8 mouse cellular contexts compared by ENCODE assay signal in the genomic region with DNA sequence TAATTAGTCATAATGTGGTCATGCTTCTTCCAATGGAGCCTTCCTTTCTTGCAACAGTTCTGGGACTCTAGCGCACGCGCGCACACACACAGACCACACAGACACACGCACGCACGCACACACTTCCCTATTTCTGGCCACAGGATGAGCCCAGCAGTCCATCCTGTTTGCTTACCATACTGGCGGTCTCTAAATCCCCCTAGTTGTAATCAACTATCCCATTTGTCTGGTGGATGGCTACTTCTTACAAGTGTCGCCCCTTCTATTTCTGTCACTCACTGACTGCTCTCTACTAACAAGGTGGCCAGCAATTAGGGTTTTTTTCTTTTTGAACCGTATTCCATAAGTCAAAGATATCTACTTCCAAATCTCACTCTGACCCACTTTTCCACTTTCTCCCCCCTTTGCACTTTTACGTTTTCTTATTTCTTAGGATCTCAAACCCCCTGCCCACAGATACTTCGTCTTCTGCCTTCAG. TPM values are rescaled to one million over a fixed set of nuclear protein-coding genes. Genes with fewer than 3 reads are reported as not detected.
DNase-seq lines count a peak whose midpoint lies in the region; ATAC-seq and TF ChIP-seq lines count a peak whose summit lies in the region.

No protein-coding gene starts in this region.

- peaks cover 22% of the 10 kb centered on the region for H3K4me1 ChIP-seq in bone marrow macrophage, adult 2 months (ENCODE audit: control insufficient read depth, insufficient read depth, low read length)
- peaks cover 6% of the 10 kb centered on the region for H3K4me1 ChIP-seq in heart, adult 2 months (ENCODE audit: control insufficient read depth, insufficient read depth, low read length)
- H3K4me1 ChIP-seq in kidney, embryonic 14.5 days (ENCODE audit: control insufficient read depth, insufficient read depth, low read length), result peaks cover 18% of the 10 kb centered on the region
- peaks cover 35% of the 10 kb centered on the region for H3K4me1 ChIP-seq in liver, embryonic 16.5 days (ENCODE audit: control insufficient read depth, low read depth, low read length)
- H3K4me1 ChIP-seq in neural tube, embryonic 13.5 days (replicated peaks), result peaks cover 31% of the 10 kb centered on the region

- H3K36me3 ChIP-seq in heart, adult 2 months (ENCODE audit: control insufficient read depth, insufficient read depth, low read length), result no peaks in the 10 kb centered on the region
- H3K36me3 ChIP-seq in kidney, embryonic 14.5 days (ENCODE audit: control insufficient read depth, insufficient read depth, low read length), result no peaks in the 10 kb centered on the region
- no peaks in the 10 kb centered on the region for H3K36me3 ChIP-seq in liver, embryonic 16.5 days (ENCODE audit: control insufficient read depth, insufficient read depth)
- no peaks in the 10 kb centered on the region for H3K36me3 ChIP-seq in neural tube, embryonic 13.5 days

- peak overlapping the region; percentile 96 for H3K27ac ChIP-seq in bone marrow macrophage, adult 2 months (ENCODE audit: insufficient read depth, low read depth, low read length)
- H3K27ac ChIP-seq in heart, adult 2 months, result peak overlapping the region; percentile 85
- peak overlapping the region; percentile 96; the same call in 1 of the 2 replicates for H3K27ac ChIP-seq in kidney, embryonic 14.5 days (ENCODE audit: low read depth, low read length)
- peak overlapping the region; percentile 93 for H3K27ac ChIP-seq in liver, embryonic 16.5 days (ENCODE audit: low read length)
- peak overlapping the region; percentile 99 for H3K27ac ChIP-seq in neural tube, embryonic 13.5 days (replicated peaks)

- peak; percentile 21; the same call in 1 of the 2 replicates for ATAC-seq in kidney, embryonic 14.5 days (ENCODE audit: low FRiP score, low TSS enrichment)
- no peak; the same call in 1 of the 2 replicates for ATAC-seq in liver, embryonic 16.5 days (ENCODE audit: low read depth)
- peak; percentile 33; the same call in 1 of the 2 replicates for ATAC-seq in neural tube, embryonic 13.5 days (ENCODE audit: low read depth)

- peak; percentile 51 to 54 for DNase-seq in right cerebral cortex, postnatal 10 days (ENCODE audit: low spot score in 2 of 2)
- DNase-seq in right cerebral cortex, postnatal 14 days, result no peak
- DNase-seq in heart, adult 2 months, result peak; percentile 39 to 58
- no peak for DNase-seq in testis, postnatal 14 days (ENCODE audit: low spot score)

- TF ChIP-seq POLR2A in bone marrow macrophage, adult 2 months (IDR thresholded peaks at IDR 0.05; ENCODE audit: borderline replicate concordance, low read depth, low read length), result no peak
- TF ChIP-seq POLR2A in heart, adult 2 months (IDR thresholded peaks at IDR 0.05; ENCODE audit: insufficient read depth, low read depth, low read length), result no peak

- no peak for TF ChIP-seq CTCF in bone marrow macrophage, adult 2 months (IDR thresholded peaks at IDR 0.05; ENCODE audit: low read depth, low read length)
- no peak for TF ChIP-seq CTCF in heart, adult 2 months (IDR thresholded peaks at IDR 0.05)

- H3K4me3 ChIP-seq in bone marrow macrophage, adult 2 months (ENCODE audit: insufficient read depth, low read length), result peak overlapping the region; percentile 83
- H3K4me3 ChIP-seq in heart, adult 2 months, result peak overlapping the region; percentile 71
- peak overlapping the region; percentile 90 for H3K4me3 ChIP-seq in kidney, embryonic 14.5 days (ENCODE audit: low read length)
- peak overlapping the region; percentile 84 for H3K4me3 ChIP-seq in liver, embryonic 16.5 days (ENCODE audit: low read depth, low read length)
- peak overlapping the region; percentile 96 for H3K4me3 ChIP-seq in neural tube, embryonic 13.5 days

- H3K79me2 ChIP-seq in heart, adult 2 months (replicated peaks; ENCODE audit: control insufficient read depth, insufficient read depth, low read length), result peaks cover 2% of the 10 kb centered on the region; the same call in 1 of the 2 replicates

- intact Hi-C loops in heart, adult 2 months (cut with DNase I), result no loop called here

- H3K9ac ChIP-seq in heart, adult 2 months (ENCODE audit: low read depth, low read length), result peak overlapping the region; percentile 22
- H3K9ac ChIP-seq in kidney, embryonic 14.5 days (ENCODE audit: low read depth, low read length), result peak overlapping the region; percentile 99; the same call in 1 of the 2 replicates
- H3K9ac ChIP-seq in liver, embryonic 16.5 days (ENCODE audit: low read depth, low read length), result peak overlapping the region; percentile 90
- peak overlapping the region; percentile 98 for H3K9ac ChIP-seq in neural tube, embryonic 13.5 days

- no peak for TF ChIP-seq EP300 in heart, adult 2 months (IDR thresholded peaks at IDR 0.05; ENCODE audit: insufficient read depth, low read depth, low read length)

- no peaks in the 10 kb centered on the region for H3K9me3 ChIP-seq in kidney, embryonic 14.5 days (ENCODE audit: control insufficient read depth, low read length)
- no peaks in the 10 kb centered on the region for H3K9me3 ChIP-seq in liver, embryonic 16.5 days (replicated peaks; ENCODE audit: control insufficient read depth, low read length)
- no peaks in the 10 kb centered on the region for H3K9me3 ChIP-seq in neural tube, embryonic 13.5 days

- 12% methylated on average over 12 of the region's 12 CpGs for WGBS in heart, adult 2 months
- WGBS in kidney, embryonic 14.5 days, result 25% methylated on average over 12 of the region's 12 CpGs
- 5% methylated on average over 12 of the region's 12 CpGs for WGBS in liver, embryonic 16.5 days (ENCODE audit: insufficient replicate concordance)
- 35% methylated on average over 12 of the region's 12 CpGs for whole genome bisulfite sequencing in neural tube, embryonic 13.5 days

- H3K4me2 ChIP-seq in kidney, embryonic 14.5 days (replicated peaks; ENCODE audit: low read depth, low read length), result peak overlapping the region; percentile 84
- H3K4me2 ChIP-seq in liver, embryonic 16.5 days (ENCODE audit: low read depth, low read length), result peak overlapping the region; percentile 97
- H3K4me2 ChIP-seq in neural tube, embryonic 13.5 days, result peak overlapping the region; percentile 89

- H3K27me3 ChIP-seq in heart, adult 2 months (ENCODE audit: control insufficient read depth, insufficient read depth, low read length), result no peaks in the 10 kb centered on the region
- no peaks in the 10 kb centered on the region for H3K27me3 ChIP-seq in kidney, embryonic 14.5 days (ENCODE audit: control insufficient read depth, insufficient read depth, low read length)
- H3K27me3 ChIP-seq in liver, embryonic 16.5 days (ENCODE audit: control insufficient read depth, insufficient read depth, low read depth, low read length), result no peaks in the 10 kb centered on the region
- H3K27me3 ChIP-seq in neural tube, embryonic 13.5 days, result no peaks in the 10 kb centered on the region

RNA-seq across cellular contexts. Expression of gene Zfp652, which starts 0.3 kb away (rescaled TPM):
- 47.7 and 51.5 TPM in 2 replicates for polyA plus RNA-seq in bone marrow macrophage, adult 2 months (2012; ENCODE audit: insufficient read depth, insufficient read length, missing spikeins)
- 10 to 100 TPM; 47.6 to 54.4 TPM for total RNA-seq in heart, adult 2 months (2021)
- polyA plus RNA-seq in heart, adult 2 months (2012; rRNA removed), result 16.1 and 22.3 TPM in 2 replicates
- 13.5 and 13.8 TPM in 2 replicates for polyA plus RNA-seq in kidney, embryonic 14.5 days (2014; fragmentation: Nextera tagmentation; extraction: Ambion mirVana)
- polyA plus RNA-seq in liver, embryonic 16.5 days (2015; fragmentation: Nextera tagmentation; extraction: Ambion mirVana), result 5.8 and 5.9 TPM in 2 replicates
- 28.8 and 30.1 TPM in 2 replicates for polyA plus RNA-seq in neural tube, embryonic 13.5 days (2015; fragmentation: Nextera tagmentation; extraction: Ambion mirVana)

RNA-seq across cellular contexts. Expression of gene B130006D01Rik, which starts 11.3 kb away (rescaled TPM):
- 1.6 and 2.1 TPM in 2 replicates for polyA plus RNA-seq in bone marrow macrophage, adult 2 months (2012; ENCODE audit: insufficient read depth, insufficient read length, missing spikeins)
- under 1 TPM; 0.26 to 0.30 TPM for total RNA-seq in heart, adult 2 months (2021)
- polyA plus RNA-seq in heart, adult 2 months (2012; rRNA removed), result 0.06 and 0.15 TPM in 2 replicates
- polyA plus RNA-seq in kidney, embryonic 14.5 days (2014; fragmentation: Nextera tagmentation; extraction: Ambion mirVana), result 1.5 and 1.6 TPM in 2 replicates
- 0.30 and 0.33 TPM in 2 replicates for polyA plus RNA-seq in liver, embryonic 16.5 days (2015; fragmentation: Nextera tagmentation; extraction: Ambion mirVana)
- 1.3 TPM in 2 replicates for polyA plus RNA-seq in neural tube, embryonic 13.5 days (2015; fragmentation: Nextera tagmentation; extraction: Ambion mirVana)

RNA-seq across cellular contexts. Expression of gene Phb, which starts 45.4 kb away (rescaled TPM):
- polyA plus RNA-seq in bone marrow macrophage, adult 2 months (2012; ENCODE audit: insufficient read depth, insufficient read length, missing spikeins), result 54.8 and 59.1 TPM in 2 replicates
- total RNA-seq in heart, adult 2 months (2021), result 100 to 1,000 TPM; 358 to 383 TPM
- polyA plus RNA-seq in heart, adult 2 months (2012; rRNA removed), result 281 and 456 TPM in 2 replicates
- polyA plus RNA-seq in kidney, embryonic 14.5 days (2014; fragmentation: Nextera tagmentation; extraction: Ambion mirVana), result 261 and 268 TPM in 2 replicates
- polyA plus RNA-seq in liver, embryonic 16.5 days (2015; fragmentation: Nextera tagmentation; extraction: Ambion mirVana), result 126 and 130 TPM in 2 replicates
- polyA plus RNA-seq in neural tube, embryonic 13.5 days (2015; fragmentation: Nextera tagmentation; extraction: Ambion mirVana), result 185 and 188 TPM in 2 replicates

Comparison
In these comparisons a context has a peak if more than half of its experiments do, and no peak if none do; other contexts are left out.
1. DNase-seq: peak in right cerebral cortex, postnatal 10 days (2 of 2) and heart, adult 2 months (2 of 2); none in right cerebral cortex, postnatal 14 days (single experiment) and testis, postnatal 14 days (single experiment).
2. H3K9ac ChIP-seq: peak in every context shown above with its lines; median percentile 99 in kidney, embryonic 14.5 days; 98 in neural tube, embryonic 13.5 days; 90 in liver, embryonic 16.5 days; 22 in heart, adult 2 months.
3. Peak in every context shown above with its lines, with median percentiles within 50 percentile points of each other: H3K27ac ChIP-seq, H3K4me3 ChIP-seq and H3K4me2 ChIP-seq.